ENCODE assay signal across 22 mouse cellular contexts in the genomic region with DNA sequence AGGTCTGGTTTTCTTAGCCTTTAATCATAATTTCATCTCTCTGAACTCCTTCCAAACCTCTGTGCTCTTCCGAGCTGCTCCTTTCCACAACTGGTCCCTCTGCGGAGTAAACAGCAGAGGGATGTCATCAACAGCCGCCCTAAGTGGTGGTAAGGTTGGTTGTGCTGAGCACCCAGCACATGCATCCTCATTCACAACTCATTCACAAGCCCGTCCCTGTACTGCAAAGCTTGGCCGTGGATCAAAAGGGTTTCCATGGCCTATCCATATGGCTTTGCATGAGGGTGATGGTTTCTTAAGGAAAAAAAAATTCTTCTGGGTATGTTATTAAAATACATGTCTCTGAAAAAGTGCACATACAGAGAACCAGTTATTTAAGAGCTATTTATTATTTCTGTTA.
"Had no signal": no experiment of that assay in that cellular context is flagged by ENCODE, and none has a peak within 500 bp of the region (broad histone marks: within the 10 kb centered on the region; RNA-seq: fewer than 3 reads in every experiment).

No protein-coding gene starts in this region.

- H3K27me3 ChIP-seq: limb, embryonic 13.5 days; liver, embryonic 12.5 days; liver, embryonic 15.5 days; megakaryocyte, embryonic 14.5 days; midbrain, embryonic 13.5 days; neural tube, embryonic 13.5 days had no signal

- DNase-seq: kidney, adult 18-20 months; kidney, adult 9 months; kidney, postnatal 25 days; layer of hippocampus, adult 9-11 months; liver; lung, adult 18-20 months; retina, postnatal 1 day; right cerebral cortex, postnatal 25 days; thymus, postnatal 25 days had no signal

- H3K4me2 ChIP-seq: limb, embryonic 13.5 days; liver, embryonic 12.5 days; liver, embryonic 15.5 days; midbrain, embryonic 13.5 days; neural tube, embryonic 13.5 days had no signal

- H3K27ac ChIP-seq: layer of hippocampus, adult 2 months; limb, embryonic 10.5 days; limb, embryonic 13.5 days; liver, embryonic 12.5 days; liver, embryonic 15.5 days; midbrain, embryonic 10.5 days; midbrain, embryonic 13.5 days; neural tube, embryonic 13.5 days; stomach, postnatal 0 days had no signal

- H3K4me1 ChIP-seq: liver, embryonic 12.5 days; liver, embryonic 15.5 days; megakaryocyte, embryonic 14.5 days; midbrain, embryonic 10.5 days; midbrain, embryonic 13.5 days; neural tube, embryonic 13.5 days had no signal

- H3K4me3 ChIP-seq: layer of hippocampus, adult 2 months; limb, embryonic 10.5 days; limb, embryonic 13.5 days; liver, embryonic 12.5 days; liver, embryonic 15.5 days; megakaryocyte, embryonic 14.5 days; midbrain, embryonic 10.5 days; midbrain, embryonic 13.5 days; myocyte; neural tube, embryonic 13.5 days had no signal

- ATAC-seq: intestine, embryonic 16.5 days; liver, embryonic 12.5 days; midbrain, embryonic 13.5 days; midbrain, embryonic 16.5 days had no signal

- H3K9ac ChIP-seq: limb, embryonic 13.5 days; liver, embryonic 12.5 days; liver, embryonic 15.5 days; midbrain, embryonic 13.5 days; neural tube, embryonic 13.5 days had no signal

- H3K9me3 ChIP-seq: limb, embryonic 10.5 days; limb, embryonic 13.5 days; liver, embryonic 12.5 days; liver, embryonic 15.5 days; midbrain, embryonic 10.5 days; midbrain, embryonic 13.5 days; neural tube, embryonic 13.5 days had no signal

- H3K36me3 ChIP-seq: limb, embryonic 10.5 days; limb, embryonic 13.5 days; liver, embryonic 12.5 days; liver, embryonic 15.5 days; midbrain, embryonic 10.5 days; midbrain, embryonic 13.5 days; neural tube, embryonic 13.5 days had no signal
